Mouse (Mus musculus): ENCODE measurements at regions not wholly inside any gene's neighbourhood (a gene's known extent, or its start where the extent isn't known, plus 50 kb on each side); places are given as distances from the start of the nearest gene placed in this dataset.

DNA sequence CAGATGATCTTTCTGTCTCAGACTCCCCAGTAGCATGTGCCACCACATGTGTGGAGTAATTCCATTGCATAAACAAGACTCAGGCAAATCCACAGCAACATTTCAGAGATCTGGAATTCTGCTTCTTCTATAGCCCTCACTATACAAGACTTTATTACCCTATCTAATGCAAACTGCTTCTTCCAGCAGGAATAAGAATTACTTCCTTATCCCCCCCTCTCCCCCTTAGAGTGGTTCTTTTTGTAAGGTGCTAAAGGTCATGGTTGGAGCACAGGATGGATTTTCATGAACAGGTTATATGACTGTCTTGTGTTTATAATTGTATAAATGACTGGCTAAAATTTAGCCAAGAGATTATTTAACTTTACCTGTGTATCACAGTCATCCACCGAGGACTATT, 5037.4 kb downstream of the 9330182O14Rik start:
- DNase-seq: no peak

DNA sequence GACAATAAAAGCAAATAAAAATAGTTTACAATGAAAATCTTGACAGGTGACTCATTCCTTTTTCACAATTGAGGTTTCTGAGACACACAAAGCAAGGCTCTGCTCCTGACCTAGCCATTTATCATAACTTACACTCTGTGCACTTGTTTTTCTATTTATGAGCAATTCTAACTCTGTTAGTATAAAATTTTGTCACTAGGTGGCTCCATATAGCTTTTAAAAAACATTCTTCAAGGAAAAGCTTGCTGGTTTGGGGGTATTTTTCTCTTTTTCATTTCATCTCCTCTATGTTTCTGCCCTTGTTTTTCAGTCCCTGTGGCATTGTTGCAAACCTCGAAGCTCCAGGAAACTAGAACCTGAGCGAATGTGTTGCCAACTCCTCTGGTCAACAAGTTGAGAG, 5044.2 kb downstream of the 9330182O14Rik start:
- no peak for DNase-seq

DNA sequence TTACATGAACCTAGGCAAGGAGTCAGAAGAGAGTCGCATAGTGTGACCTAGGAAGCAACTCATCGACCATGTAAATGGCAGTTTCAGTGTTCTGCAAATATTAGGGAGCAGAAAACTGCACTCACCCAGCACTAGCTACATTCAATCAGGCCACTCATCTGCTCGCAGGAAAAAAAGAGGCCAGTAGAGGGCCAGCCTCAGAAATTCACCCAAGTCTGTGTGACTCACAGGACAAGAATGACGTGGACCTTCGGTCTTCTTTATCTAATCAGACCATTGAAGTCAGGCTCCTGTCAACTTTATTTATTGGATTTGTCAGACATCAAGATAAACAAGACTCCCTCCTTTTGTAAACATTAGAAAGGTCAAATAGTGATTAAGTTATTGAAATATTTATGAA, 5046.0 kb downstream of the 9330182O14Rik start:
- DNase-seq: peak; percentile 5
